ENCODE assay signal across 8 mouse cellular contexts in genomic region chrX:48343461-48343952, GRCm38 (mm10). TPM values are rescaled to one million over a fixed set of nuclear protein-coding genes. Genes with fewer than 3 reads are reported as not detected.
DNase-seq lines count a peak whose midpoint lies in the region; ATAC-seq and TF ChIP-seq lines count a peak whose summit lies in the region.

No protein-coding gene starts in this region.

- peaks cover 21% of the 10 kb centered on the region; the same call in 1 of the 2 replicates for H3K27me3 ChIP-seq in embryonic facial prominence, embryonic 13.5 days
- no peaks in the 10 kb centered on the region for H3K27me3 ChIP-seq in kidney, adult 2 months (replicated peaks; ENCODE audit: control insufficient read depth, insufficient read depth, low read length)
- H3K27me3 ChIP-seq in limb, embryonic 12.5 days = peaks cover 53% of the 10 kb centered on the region
- H3K27me3 ChIP-seq in midbrain, embryonic 15.5 days (replicated peaks) = no peaks in the 10 kb centered on the region
- peaks cover 5% of the 10 kb centered on the region; the same call in 1 of the 2 replicates for H3K27me3 ChIP-seq in spleen, adult 2 months (ENCODE audit: control insufficient read depth, insufficient read depth, low read length)

- no peaks in the 10 kb centered on the region for H3K36me3 ChIP-seq in embryonic facial prominence, embryonic 13.5 days
- no peaks in the 10 kb centered on the region for H3K36me3 ChIP-seq in kidney, adult 2 months (ENCODE audit: control insufficient read depth, insufficient read depth, low read length)
- no peaks in the 10 kb centered on the region for H3K36me3 ChIP-seq in limb, embryonic 12.5 days
- H3K36me3 ChIP-seq in midbrain, embryonic 15.5 days (replicated peaks) = no peaks in the 10 kb centered on the region
- H3K36me3 ChIP-seq in spleen, adult 2 months (ENCODE audit: control insufficient read depth, insufficient read depth, low read length) = no peaks in the 10 kb centered on the region

- peak overlapping the region; percentile 55 for H3K4me3 ChIP-seq in embryonic facial prominence, embryonic 13.5 days
- H3K4me3 ChIP-seq in kidney, adult 2 months (ENCODE audit: insufficient read depth, low read depth, low read length) = peak overlapping the region; percentile 55
- peak overlapping the region; percentile 55 for H3K4me3 ChIP-seq in limb, embryonic 12.5 days (replicated peaks)
- H3K4me3 ChIP-seq in midbrain, embryonic 15.5 days = peak overlapping the region; percentile 65
- peak overlapping the region; percentile 59 for H3K4me3 ChIP-seq in spleen, adult 2 months (ENCODE audit: extremely low read depth, insufficient read depth, insufficient read length)

- no peak for TF ChIP-seq CTCF in kidney, adult 2 months (conservative IDR thresholded peaks at IDR 0.05; ENCODE audit: insufficient read depth, insufficient read length, low read depth, low read length)
- TF ChIP-seq CTCF in spleen, adult 2 months (IDR thresholded peaks at IDR 0.05; ENCODE audit: extremely low read depth, insufficient read depth, insufficient read length, insufficient replicate concordance) = no peak

- H3K4me1 ChIP-seq in embryonic facial prominence, embryonic 13.5 days = 0 out of 2 replicates have a peak, but pooled peaks cover 3% of the 10 kb centered on the region
- no peaks in the 10 kb centered on the region; the same call in 1 of the 2 replicates for H3K4me1 ChIP-seq in kidney, adult 2 months (ENCODE audit: control insufficient read depth, insufficient read depth, low read length)
- 0 out of 2 replicates have a peak, but pooled peaks cover 3% of the 10 kb centered on the region for H3K4me1 ChIP-seq in limb, embryonic 12.5 days (replicated peaks)
- H3K4me1 ChIP-seq in midbrain, embryonic 15.5 days = peaks cover 14% of the 10 kb centered on the region; the same call in 1 of the 2 replicates
- H3K4me1 ChIP-seq in spleen, adult 2 months (ENCODE audit: control insufficient read depth, insufficient read depth, insufficient read length) = no peaks in the 10 kb centered on the region; the same call in 1 of the 2 replicates

- H3K27ac ChIP-seq in embryonic facial prominence, embryonic 13.5 days = peak overlapping the region; percentile 62
- no peak overlapping the region; the same call in 1 of the 2 replicates for H3K27ac ChIP-seq in kidney, adult 2 months (ENCODE audit: insufficient read depth, low read depth, low read length)
- H3K27ac ChIP-seq in limb, embryonic 12.5 days = peak overlapping the region; percentile 69
- H3K27ac ChIP-seq in midbrain, embryonic 15.5 days = peak overlapping the region; percentile 80
- 0 out of 2 replicates have a peak overlapping the region, but pooled peaks have one; percentile 33 for H3K27ac ChIP-seq in spleen, adult 2 months (ENCODE audit: insufficient read depth, low read length)

- peak; percentile 93 for DNase-seq in 3134 (ENCODE audit: extremely low read depth, insufficient read length, low spot score)
- peak; percentile 90 to 92 for DNase-seq in adrenal gland, postnatal 36 days
- DNase-seq in heart, adult 18-20 months = peak; percentile 80 to 93
- DNase-seq in kidney, adult 2 months = peak; percentile 94
- DNase-seq in spleen, adult 2 months (ENCODE audit: low read depth in 1 of 2, low spot score in 2 of 2) = peak; percentile 72 to 81

- H3K4me2 ChIP-seq in embryonic facial prominence, embryonic 13.5 days = peak overlapping the region; percentile 67
- peak overlapping the region; percentile 72 for H3K4me2 ChIP-seq in limb, embryonic 12.5 days
- H3K4me2 ChIP-seq in midbrain, embryonic 15.5 days = peak overlapping the region; percentile 76

- no peaks in the 10 kb centered on the region for H3K9me3 ChIP-seq in embryonic facial prominence, embryonic 13.5 days
- H3K9me3 ChIP-seq in limb, embryonic 12.5 days = no peaks in the 10 kb centered on the region
- H3K9me3 ChIP-seq in midbrain, embryonic 15.5 days = no peaks in the 10 kb centered on the region

- WGBS in embryonic facial prominence, embryonic 13.5 days = 15% methylated on average over 32 of the region's 36 CpGs
- 1% methylated on average over 28 of the region's 36 CpGs for WGBS in kidney, adult 2 months
- WGBS in limb, embryonic 12.5 days = 11% methylated on average over 28 of the region's 36 CpGs
- 16% methylated on average over 36 of the region's 36 CpGs for WGBS in midbrain, embryonic 15.5 days
- WGBS in spleen, adult 2 months = 40% methylated on average over 30 of the region's 36 CpGs

- ATAC-seq in embryonic facial prominence, embryonic 13.5 days (ENCODE audit: insufficient number of reproducible peaks, insufficient read depth, low FRiP score, low TSS enrichment, low read depth) = peak; percentile 86
- peak; percentile 88 for ATAC-seq in limb, embryonic 12.5 days (ENCODE audit: insufficient number of reproducible peaks, insufficient read depth, low FRiP score, low TSS enrichment, low read depth)
- peak; percentile 96 for ATAC-seq in midbrain, embryonic 15.5 days (replicated peaks)

- TF ChIP-seq POLR2A in kidney, adult 2 months (IDR thresholded peaks at IDR 0.05; ENCODE audit: low read depth, low read length) = peak; percentile 57
- peak; percentile 62 for TF ChIP-seq POLR2A in spleen, adult 2 months (IDR thresholded peaks at IDR 0.05; ENCODE audit: low read depth, low read length)

- peak overlapping the region; percentile 73 for H3K9ac ChIP-seq in embryonic facial prominence, embryonic 13.5 days
- peak overlapping the region; percentile 64; the same call in 1 of the 2 replicates for H3K9ac ChIP-seq in limb, embryonic 12.5 days (replicated peaks)
- H3K9ac ChIP-seq in midbrain, embryonic 15.5 days = peak overlapping the region; percentile 58

RNA-seq across cellular contexts. Expression of gene Bcorl1, which starts 2.3 kb away (rescaled TPM):
- total RNA-seq in adrenal gland, postnatal 36 days (2021) = 10 to 100 TPM in 1 of 2 experiments, 1 to 10 TPM in 1; 9.8 to 11.2 TPM
- polyA plus RNA-seq in embryonic facial prominence, embryonic 13.5 days (2015; fragmentation: Nextera tagmentation; extraction: Ambion mirVana) = 6.2 and 6.8 TPM in 2 replicates
- 1 to 10 TPM; 5.1 to 6.4 TPM for total RNA-seq in heart, adult 18-20 months (2021)
- polyA plus RNA-seq in kidney, adult 2 months (2012; rRNA removed) = 3.5 and 3.8 TPM in 2 replicates
- polyA plus RNA-seq in limb, embryonic 12.5 days (2016; fragmentation: Nextera tagmentation; extraction: Ambion mirVana) = 5.0 and 5.3 TPM in 2 replicates
- 6.2 and 8.4 TPM in 2 replicates for polyA plus RNA-seq in midbrain, embryonic 15.5 days (2015; fragmentation: Nextera tagmentation; extraction: Ambion mirVana)
- 3.1 and 3.4 TPM in 2 replicates for polyA plus RNA-seq in spleen, adult 2 months (2012; rRNA removed)
